Mouse (Mus musculus) cortical plate, adult 2 months (tissue): ENCODE data around the gene Thrb. TPM values are rescaled to one million over a fixed set of nuclear protein-coding genes. Genes with fewer than 3 reads are reported as not detected.
A peak's percentile ranks its signal among the peaks of the same experiment; 100 is the strongest.

Experiments
- H3K27ac ChIP-seq: fragments of 200-500 bp; 2 replicates; pipeline ENCODE4 v1.5.1; 2012; ENCODE audit warnings: low read length, control low read depth, inconsistent platforms; ENCODE audit not compliant: insufficient read depth
- H3K4me1 ChIP-seq: fragments of 200-500 bp; 2 replicates; pipeline ENCODE4 v1.6.1; 2011; ENCODE audit warnings: low read length; ENCODE audit not compliant: control insufficient read depth, insufficient read depth
- H3K4me3 ChIP-seq: fragments of 200-500 bp; 2 replicates; pipeline ENCODE4 v1.5.1; 2011; ENCODE audit warnings: mild to moderate bottlenecking, low read length, control low read depth; ENCODE audit not compliant: insufficient read depth
- CTCF ChIP-seq: fragments of 200-500 bp; IDR thresholded peaks from 2 replicates; pipeline ENCODE4 v1.5.1; 2011; ENCODE audit warnings: mild to moderate bottlenecking, control low read depth, low read length; ENCODE audit not compliant: insufficient read depth; ENCODE audit errors: extremely low read depth
- POLR2A ChIP-seq: fragments of 200-500 bp; IDR thresholded peaks from 2 replicates; pipeline ENCODE4 v1.6.1; 2011; ENCODE audit warnings: mild to moderate bottlenecking, low read length, control low read depth; ENCODE audit not compliant: insufficient read depth; ENCODE audit errors: extremely low read depth
- polyA plus RNA-seq: library from polyadenylated mRNA; depleted of rRNA; stranded (reverse); fragments of >200 nt; gene quantifications from 2 replicates; pipeline ENCODE4 v1.2.3, GENCODE M21; 2012

The Thrb gene
- polyA plus RNA-seq, 1 experiment = 27.3 TPM

DNA sequence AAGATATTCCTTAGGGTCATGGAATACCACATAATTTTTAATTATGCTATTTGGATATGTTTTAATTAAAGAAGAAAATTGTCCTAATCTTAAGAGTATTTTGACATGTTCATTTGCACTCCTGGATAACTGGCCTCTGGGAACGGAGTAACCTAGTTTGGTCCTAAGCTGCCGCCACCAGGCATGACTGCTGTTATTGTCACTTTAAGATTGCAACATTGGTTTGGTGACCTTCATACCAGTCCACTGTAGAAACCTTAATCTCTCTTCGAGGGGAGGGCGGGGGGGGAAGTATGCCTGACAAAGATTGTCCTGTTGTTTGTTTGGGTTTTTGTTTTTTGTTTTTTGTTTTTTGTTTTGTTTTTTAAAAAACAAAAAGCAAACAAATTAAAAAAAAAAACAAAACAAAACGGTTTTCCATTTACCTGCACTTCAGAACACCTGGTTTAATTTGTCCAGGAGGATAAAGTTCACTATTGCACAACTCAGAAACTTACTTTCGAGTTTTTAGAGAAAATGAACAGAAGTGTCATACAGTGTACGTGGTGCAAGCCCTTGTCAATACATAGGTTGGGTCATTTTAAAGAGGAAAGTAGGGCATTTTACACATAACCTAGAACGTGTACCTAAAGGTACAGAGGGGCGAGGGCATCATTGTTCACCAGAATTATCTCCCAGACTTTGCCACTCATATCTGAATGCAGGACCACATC lies 38.0 kb downstream of the Thrb start:
- H3K27ac ChIP-seq = no peak overlapping the region
- TF ChIP-seq POLR2A (no peak), CTCF (no peak)
- no peaks in the 10 kb centered on the region for H3K4me1 ChIP-seq

DNA sequence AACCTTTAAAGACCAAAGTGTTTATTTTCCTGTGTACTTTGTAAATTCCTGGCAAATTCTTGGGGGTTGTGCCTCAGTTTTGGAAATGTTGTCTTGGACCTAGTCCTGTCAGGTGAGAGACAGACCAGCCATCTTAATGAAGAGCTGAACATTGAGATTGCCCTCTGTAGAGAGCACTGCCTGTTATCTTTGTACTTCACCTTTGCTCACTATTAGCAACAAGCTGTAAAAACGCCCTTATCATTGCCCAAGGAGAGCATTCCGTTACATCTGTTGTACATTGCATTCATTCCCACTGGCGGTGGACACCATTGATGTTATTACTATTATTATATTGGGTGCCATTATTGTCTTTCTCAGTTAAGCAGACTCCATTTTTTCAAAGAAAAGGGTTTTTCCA lies 40.2 kb downstream of the Thrb start:
- Histone ChIP-seq H3K27ac (no peak overlapping the region), H3K4me3 (no peak overlapping the region), H3K4me1 (no peaks in the 10 kb centered on the region)
- TF ChIP-seq CTCF = no peak
- no peak for TF ChIP-seq POLR2A

More for the DNA sequence above, 38.0 kb downstream of the Thrb start:
- H3K4me3 ChIP-seq = no peak overlapping the region

DNA sequence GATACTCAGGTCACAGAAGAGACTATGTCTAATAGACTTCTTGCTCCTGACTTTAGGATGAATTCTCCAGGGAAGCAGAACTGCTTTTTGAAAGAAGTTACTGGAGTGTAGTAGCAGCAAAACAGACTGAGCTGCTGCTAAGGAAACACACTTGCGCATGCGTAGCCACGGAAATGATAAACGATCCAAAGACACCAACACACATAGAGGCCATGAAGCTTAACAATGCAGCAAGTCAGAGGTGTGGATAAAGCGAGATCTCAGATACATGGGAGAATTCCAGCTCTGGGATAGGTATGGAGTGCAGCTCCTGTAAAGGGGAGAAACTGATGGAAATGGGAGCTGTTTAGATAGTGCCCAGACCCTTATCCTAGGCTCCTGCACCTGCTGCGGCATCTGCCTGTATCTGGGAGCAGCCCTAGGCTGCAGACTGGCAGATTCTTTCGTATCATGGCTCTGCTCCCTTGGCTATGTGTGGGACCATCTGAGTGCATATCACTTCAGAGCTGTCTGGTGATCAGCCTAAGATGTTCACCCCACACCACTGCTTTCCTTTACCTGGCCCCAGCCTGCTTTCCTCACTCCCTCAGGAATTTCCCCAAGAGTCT lies 53.3 kb downstream of the Thrb start:
- no peak overlapping the region for H3K27ac ChIP-seq
- no peak overlapping the region for H3K4me3 ChIP-seq
- peaks cover 2% of the 10 kb centered on the region; the same call in 1 of the 2 replicates for H3K4me1 ChIP-seq
- TF ChIP-seq CTCF (no peak), POLR2A (no peak)

DNA sequence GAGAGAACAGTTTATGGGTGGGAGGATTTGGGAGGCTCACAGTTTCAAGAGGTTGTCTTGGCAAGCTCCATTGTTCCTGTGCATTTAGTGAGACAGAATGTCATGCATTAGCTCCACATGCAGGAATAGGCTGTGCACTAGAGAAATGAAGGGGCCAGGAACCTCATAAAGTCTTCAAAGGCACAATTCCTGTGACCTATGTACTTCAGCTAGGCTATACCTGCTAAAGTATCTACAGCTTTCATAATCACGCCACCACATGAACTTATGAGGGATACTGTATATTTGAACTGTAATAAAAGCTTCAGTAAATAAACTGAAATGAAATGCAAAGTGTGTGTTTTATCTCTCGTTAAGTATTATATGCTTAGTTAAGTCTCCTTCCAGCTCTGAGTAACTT lies 59.4 kb downstream of the Thrb start:
- Histone ChIP-seq H3K27ac (no peak overlapping the region), H3K4me1 (peaks cover 6% of the 10 kb centered on the region), H3K4me3 (no peak overlapping the region)
- TF ChIP-seq POLR2A (no peak), CTCF (no peak)

DNA sequence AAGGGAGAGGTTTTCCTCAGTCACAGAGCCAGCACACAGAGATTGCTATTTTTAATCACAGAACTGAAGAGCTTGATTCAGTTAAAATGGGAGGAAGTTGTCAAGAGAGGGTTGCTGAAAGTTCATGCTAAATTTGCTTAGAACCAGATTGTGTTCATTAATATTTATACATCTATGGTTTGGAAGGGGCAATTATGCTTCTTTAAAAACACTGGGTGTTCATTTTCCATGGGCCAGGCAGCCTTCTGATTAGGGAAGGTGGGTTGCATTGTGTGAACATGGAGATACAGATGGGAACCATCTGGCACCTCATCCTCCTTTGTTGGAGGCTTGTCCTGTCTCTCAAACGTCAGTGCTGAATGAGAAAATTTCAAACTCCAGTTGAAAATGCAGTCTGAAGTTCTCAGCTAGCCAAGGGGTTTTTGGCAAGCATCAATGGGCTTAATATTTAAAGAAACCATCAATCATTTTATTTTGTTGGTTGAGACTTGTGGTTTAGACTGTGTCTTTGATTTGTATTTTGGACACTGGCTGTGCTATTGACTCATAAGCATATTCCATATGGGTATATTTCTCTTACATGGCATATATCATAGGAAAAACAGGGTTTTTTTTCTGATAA lies 62.9 kb downstream of the Thrb start:
- Histone ChIP-seq H3K4me3 (no peak overlapping the region), H3K4me1 (peaks cover 6% of the 10 kb centered on the region), H3K27ac (peak overlapping the region; percentile 23; the same call in 1 of the 2 replicates)
- TF ChIP-seq CTCF (no peak), POLR2A (no peak)

DNA sequence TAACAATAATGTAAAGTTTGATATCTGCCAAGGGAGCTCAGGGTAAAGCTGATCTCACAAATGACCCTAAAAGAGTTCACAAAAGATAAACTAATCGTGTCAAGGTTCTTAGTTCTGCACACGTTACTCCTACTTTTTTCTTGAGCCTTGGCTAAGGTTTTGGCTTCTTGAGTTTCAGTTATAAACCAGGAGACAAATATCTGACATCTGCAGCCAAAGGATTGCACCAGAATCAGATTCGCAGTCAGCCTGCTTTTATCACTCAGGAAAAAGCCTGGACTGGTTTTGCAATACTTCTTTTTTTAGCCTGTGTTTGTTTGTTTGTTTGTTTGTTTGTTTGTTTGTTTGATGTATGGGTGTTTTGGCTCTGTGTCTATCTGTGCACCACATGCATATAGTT lies 64.5 kb downstream of the Thrb start:
- Histone ChIP-seq H3K27ac (no peak overlapping the region), H3K4me3 (no peak overlapping the region), H3K4me1 (peaks cover 4% of the 10 kb centered on the region)
- no peak for TF ChIP-seq POLR2A
- TF ChIP-seq CTCF = no peak

DNA sequence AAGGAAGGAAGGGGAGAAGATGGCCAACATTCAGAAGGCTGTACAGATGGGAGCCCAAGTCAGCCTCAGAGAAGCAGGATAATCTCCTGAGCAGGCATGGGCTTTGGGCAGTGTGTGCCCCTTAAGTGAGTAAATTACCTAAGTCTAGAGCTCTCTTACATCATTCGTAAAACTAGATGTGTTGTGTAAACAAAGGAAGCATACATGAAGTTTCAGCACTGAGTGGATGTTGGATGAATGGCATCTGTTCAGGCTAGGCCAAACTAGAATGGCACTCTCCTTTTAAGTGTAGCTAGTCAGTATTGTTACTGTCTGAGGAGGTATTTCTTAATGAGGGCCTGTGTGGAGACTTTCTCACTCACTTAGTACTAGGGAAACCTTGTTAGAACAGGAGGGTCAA lies 66.8 kb downstream of the Thrb start:
- peaks cover 8% of the 10 kb centered on the region for H3K4me1 ChIP-seq
- no peak overlapping the region for H3K4me3 ChIP-seq
- no peak for TF ChIP-seq CTCF
- TF ChIP-seq POLR2A = no peak
- H3K27ac ChIP-seq = no peak overlapping the region

DNA sequence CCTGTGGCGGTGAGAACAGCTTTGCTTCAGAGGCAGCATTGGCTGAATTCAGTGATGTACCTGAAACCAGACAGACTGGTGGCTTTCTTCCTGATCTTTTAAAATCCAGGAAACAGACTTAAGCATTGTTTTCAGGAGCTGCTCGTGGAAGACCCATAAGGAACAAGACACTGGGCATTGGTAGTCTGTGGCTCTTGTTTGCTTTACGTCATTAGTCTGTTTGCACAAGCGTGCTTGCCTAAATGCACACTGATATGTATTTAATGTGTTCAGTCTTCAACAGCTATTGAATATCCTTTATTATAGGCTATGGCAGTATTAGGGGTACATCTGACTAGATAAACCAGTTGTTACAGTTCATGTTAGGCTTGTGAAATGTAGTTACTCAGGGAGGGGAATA lies 67.8 kb downstream of the Thrb start:
- TF ChIP-seq CTCF (no peak), POLR2A (no peak)
- Histone ChIP-seq H3K4me1 (peaks cover 8% of the 10 kb centered on the region), H3K4me3 (no peak overlapping the region), H3K27ac (no peak overlapping the region)

DNA sequence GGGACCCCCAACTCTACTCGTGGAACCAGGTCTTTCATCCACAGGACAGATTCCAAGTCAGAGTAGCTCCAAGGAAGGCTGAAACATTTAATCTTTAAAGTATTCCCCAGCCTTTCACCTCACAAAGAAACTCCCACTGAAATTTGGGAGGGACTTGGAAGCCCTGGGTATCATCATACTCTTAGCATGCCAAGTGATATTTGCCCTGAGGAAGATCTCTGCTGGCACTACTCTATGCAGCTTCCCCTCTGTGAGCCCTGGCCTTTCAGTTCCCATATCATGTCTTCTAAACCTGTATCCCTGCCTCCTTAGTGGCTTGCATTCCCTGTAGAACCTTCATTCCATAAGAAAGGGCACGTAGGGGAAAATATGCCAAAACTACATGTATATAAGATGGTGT lies 68.8 kb downstream of the Thrb start:
- TF ChIP-seq CTCF (no peak), POLR2A (no peak)
- peaks cover 4% of the 10 kb centered on the region; the same call in 1 of the 2 replicates for H3K4me1 ChIP-seq
- no peak overlapping the region for H3K4me3 ChIP-seq
- H3K27ac ChIP-seq = no peak overlapping the region

DNA sequence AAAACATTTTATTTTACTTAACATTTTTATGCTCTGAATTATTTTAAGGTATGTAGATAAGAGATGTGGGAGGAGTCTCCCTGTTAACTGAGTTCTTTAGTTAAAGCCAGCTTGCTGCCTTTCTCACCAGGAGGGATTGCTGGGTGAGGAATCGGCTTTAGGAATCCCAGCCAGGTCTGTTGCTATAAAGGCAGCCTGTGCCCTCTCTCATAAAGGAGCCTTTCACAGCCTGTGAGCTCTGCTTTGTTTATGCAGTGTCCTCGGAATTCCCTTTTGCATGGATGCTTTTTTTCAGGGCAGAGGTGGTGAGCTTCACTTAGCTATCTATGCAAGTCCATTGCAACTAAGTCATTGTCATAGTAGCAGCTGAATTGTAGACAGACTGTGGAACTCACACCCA lies 71.0 kb downstream of the Thrb start:
- Histone ChIP-seq H3K4me1 (peaks cover 6% of the 10 kb centered on the region), H3K27ac (no peak overlapping the region), H3K4me3 (no peak overlapping the region)
- TF ChIP-seq POLR2A = no peak
